Mouse (Mus musculus) liver, postnatal 0 days (tissue): ENCODE measurements around the gene Hdhd3. TPM values are rescaled to one million over a fixed set of nuclear protein-coding genes. Genes with fewer than 3 reads are reported as not detected.

Experiments used
- ATAC-seq: fragments of 200-750 bp; cut with Nextera tagmentation; 2 replicates; pipeline ENCODE4 v1.8.0; 2017; ENCODE audit warnings: mild to moderate bottlenecking, moderate library complexity
- DNase-seq: peaks from one replicate; pipeline ENCODE4 v3.0.0-alpha.2; 2016
- H3K27ac ChIP-seq: fragments of 300-500 bp; sonication (generic); 2 replicates; pipeline ENCODE4 v1.5.1; 2014; ENCODE audit warnings: antibody characterized with exemption, moderate library complexity, mild to moderate bottlenecking, low read depth
- H3K27me3 ChIP-seq: fragments of 300-500 bp; sonication (generic); 2 replicates; pipeline ENCODE4 v1.6.1; 2014; ENCODE audit warnings: low read length, control low read depth, mixed read lengths; ENCODE audit not compliant: insufficient read depth
- H3K36me3 ChIP-seq: fragments of 300-500 bp; sonication (generic); replicated peaks from 2 replicates; pipeline ENCODE4 v1.6.1; 2014; ENCODE audit warnings: mild to moderate bottlenecking, control low read depth, low read length, moderate library complexity, mixed read lengths; ENCODE audit not compliant: insufficient read depth
- H3K4me1 ChIP-seq: fragments of 300-500 bp; sonication (generic); 2 replicates; pipeline ENCODE4 v1.6.1; 2014; ENCODE audit warnings: antibody characterized with exemption, mild to moderate bottlenecking, control low read depth; ENCODE audit not compliant: insufficient read depth
- H3K4me2 ChIP-seq: fragments of 300-500 bp; sonication (generic); 2 replicates; pipeline ENCODE4 v1.6.1; 2014; ENCODE audit warnings: low read depth, mild to moderate bottlenecking, low read length, moderate library complexity, mixed read lengths
- H3K4me3 ChIP-seq: fragments of 300-500 bp; sonication (generic); 2 replicates; pipeline ENCODE4 v1.5.1; 2014; ENCODE audit warnings: low read depth, low read length
- H3K9ac ChIP-seq: fragments of 300-500 bp; sonication (generic); replicated peaks from 2 replicates; pipeline ENCODE4 v1.6.1; 2014; ENCODE audit warnings: mild to moderate bottlenecking, moderate library complexity
- H3K9me3 ChIP-seq: fragments of 300-500 bp; sonication (generic); 2 replicates; pipeline ENCODE4 v1.6.1; 2016; ENCODE audit warnings: mild to moderate bottlenecking, control low read depth, low read length, mixed read lengths
- CTCF ChIP-seq: sonication (generic); IDR thresholded peaks from 2 replicates; pipeline ENCODE4 v1.5.1; 2016; ENCODE audit warnings: antibody characterized with exemption, low read depth
- EP300 ChIP-seq: IDR thresholded peaks from 2 replicates; pipeline ENCODE4 v1.6.1; 2016; ENCODE audit warnings: antibody characterized with exemption, low read depth, mild to moderate bottlenecking
- WGBS: fragments of 180-500 bp; shearing (Covaris S2); extraction: QIAGEN DNeasy Blood & Tissue Kit; methylation state at CpG from one replicate; pipeline ENCODE4 v1.1.7; 2014; ENCODE audit not compliant: insufficient replicate concordance; 5-methylcytosine and 5-hydroxymethylcytosine counted together
- polyA plus RNA-seq: library from polyadenylated mRNA; unstranded; fragments of >200 nt; fragmentation: Nextera tagmentation; extraction: Ambion mirVana; gene quantifications from 2 replicates; pipeline ENCODE4 v1.2.1, GENCODE M21; 2015

Hdhd3 gene
- polyA plus RNA-seq = 19.7 and 20.3 TPM in 2 replicates

DNA sequence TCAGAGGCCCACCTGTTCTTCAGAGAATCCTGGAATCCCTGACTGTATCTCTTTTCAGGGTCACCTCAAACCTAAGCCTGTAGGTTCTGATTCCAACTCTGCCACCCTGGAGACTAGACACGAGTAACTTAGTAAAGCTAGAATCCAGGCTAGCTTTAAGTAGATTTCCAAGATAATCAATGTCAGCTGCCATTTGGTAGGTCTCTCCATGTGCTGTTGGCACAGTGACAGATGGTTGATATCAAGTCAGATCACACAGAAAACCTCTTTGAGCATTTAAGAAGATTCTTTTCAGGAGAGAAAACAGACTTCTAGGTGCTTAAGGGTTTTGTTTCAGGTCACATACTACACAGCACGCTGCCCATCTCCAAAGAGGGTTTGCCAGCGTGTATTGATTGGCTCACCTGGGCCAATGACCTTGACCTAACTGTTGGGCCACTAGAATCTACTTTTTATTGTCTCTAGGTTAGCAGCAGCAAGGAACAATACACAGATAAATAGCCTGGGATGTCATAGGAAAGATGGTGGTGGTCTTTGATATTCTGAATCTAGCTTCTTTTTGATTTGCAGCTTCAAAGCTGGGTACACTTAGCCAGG, at the start of gene Hdhd3:
Gene Hdhd3 (minus strand): TSS at position 94 of the 597 bp plus-strand sequence.
- H3K4me2 ChIP-seq = peak within 1 kb of the TSS; percentile 95
- peak within 1 kb of the TSS; percentile 84 for H3K4me3 ChIP-seq
- no peaks in the 10 kb centered on the region for H3K9me3 ChIP-seq
- no peaks in the 10 kb centered on the region for H3K27me3 ChIP-seq
- H3K36me3 ChIP-seq = peaks cover 20% of the 10 kb centered on the region
- DNase-seq (peak; percentile 51), ATAC-seq (no peak)
- peaks cover 24% of the 10 kb centered on the region for H3K4me1 ChIP-seq
- TF ChIP-seq CTCF (no peak), EP300 (no peak)
- 60% methylated on average over 3 of the region's 3 CpGs for WGBS
- peak within 1 kb of the TSS; percentile 79 for H3K9ac ChIP-seq
- H3K27ac ChIP-seq = peak within 1 kb of the TSS; percentile 76

DNA sequence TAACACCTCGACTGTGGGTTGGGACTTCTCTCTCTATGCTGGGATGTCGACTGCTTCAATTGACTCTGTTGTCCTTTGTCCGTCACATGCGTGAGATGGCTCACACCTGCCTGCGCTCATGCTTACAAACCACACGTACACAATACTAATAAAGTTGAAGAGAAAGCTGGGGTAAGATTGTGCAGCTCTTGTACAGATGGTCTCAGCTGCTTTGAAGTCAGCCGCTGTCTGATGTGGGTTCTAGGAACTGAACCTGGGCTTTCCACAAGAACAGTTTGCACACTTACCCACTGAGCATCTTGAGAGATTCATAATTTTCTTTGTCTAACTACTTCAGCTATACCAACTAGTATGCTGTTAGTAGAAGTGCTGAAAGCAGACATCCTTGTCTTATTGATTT, 48.7 kb upstream of the Hdhd3 start:
- H3K27ac ChIP-seq = no peak overlapping the region
- no peak for DNase-seq
- H3K4me1 ChIP-seq = no peaks in the 10 kb centered on the region
- H3K36me3 ChIP-seq = no peaks in the 10 kb centered on the region
- H3K9ac ChIP-seq = no peak overlapping the region
- no peak overlapping the region for H3K4me3 ChIP-seq
- H3K4me2 ChIP-seq = no peak overlapping the region
- no peaks in the 10 kb centered on the region for H3K9me3 ChIP-seq
- H3K27me3 ChIP-seq = 0 out of 2 replicates have a peak, but pooled peaks cover 4% of the 10 kb centered on the region
- no peak for TF ChIP-seq EP300
- no peak for TF ChIP-seq CTCF
- ATAC-seq = no peak
- WGBS = 73% methylated on average over 7 of the region's 7 CpGs

DNA sequence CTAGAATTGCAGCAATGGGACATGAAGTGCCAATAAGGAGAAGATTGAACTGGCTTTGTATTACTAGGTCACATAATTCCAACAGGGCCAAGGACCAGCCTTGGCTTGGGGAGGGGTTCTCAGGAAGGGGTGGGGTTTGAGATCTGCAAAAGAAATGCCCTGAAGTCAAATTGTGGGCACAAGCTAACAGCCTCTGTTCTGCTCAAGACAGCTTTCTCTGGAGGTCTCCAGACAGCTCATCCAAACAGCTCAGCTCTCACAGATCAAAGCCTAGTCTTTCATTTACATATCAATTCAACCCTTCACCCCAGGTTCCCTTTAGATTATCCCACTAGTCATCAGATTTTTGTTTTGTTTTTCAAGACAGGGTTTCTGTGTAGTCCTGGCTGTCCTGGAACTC, 41.5 kb upstream of the Hdhd3 start:
- TF ChIP-seq EP300 = no peak
- TF ChIP-seq CTCF = no peak
- no peak for DNase-seq
- H3K36me3 ChIP-seq = no peaks in the 10 kb centered on the region
- no peak overlapping the region for H3K4me3 ChIP-seq
- no peaks in the 10 kb centered on the region for H3K27me3 ChIP-seq
- no peak overlapping the region for H3K27ac ChIP-seq
- no peak overlapping the region for H3K9ac ChIP-seq
- ATAC-seq = no peak
- H3K4me1 ChIP-seq = no peaks in the 10 kb centered on the region
- no peak overlapping the region for H3K4me2 ChIP-seq
- no peaks in the 10 kb centered on the region for H3K9me3 ChIP-seq

DNA sequence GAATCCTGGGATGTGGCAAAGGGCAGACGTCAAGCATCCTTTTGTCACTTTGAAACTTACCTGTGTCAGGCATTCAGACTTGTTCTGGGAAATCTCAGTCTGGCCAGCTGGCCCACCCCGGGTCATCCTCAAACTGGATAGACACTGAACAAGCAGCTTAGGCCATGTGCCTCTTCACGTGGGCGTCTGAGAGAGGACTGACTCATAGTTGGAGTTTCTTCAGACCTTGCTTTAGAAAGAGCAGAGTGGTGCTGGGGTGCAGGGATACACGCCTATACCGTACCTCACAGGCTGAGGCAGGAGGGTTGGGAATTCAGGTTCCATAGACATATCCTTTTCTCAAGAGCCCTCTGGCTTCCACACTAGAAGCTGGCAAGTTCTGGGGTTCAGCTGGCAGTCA, 40.5 kb upstream of the Hdhd3 start:
- no peak for TF ChIP-seq CTCF
- TF ChIP-seq EP300 = no peak
- H3K4me2 ChIP-seq = no peak overlapping the region
- no peaks in the 10 kb centered on the region for H3K4me1 ChIP-seq
- H3K9me3 ChIP-seq = no peaks in the 10 kb centered on the region
- no peak for ATAC-seq
- no peaks in the 10 kb centered on the region for H3K36me3 ChIP-seq
- no peak overlapping the region for H3K27ac ChIP-seq
- H3K4me3 ChIP-seq = no peak overlapping the region
- no peaks in the 10 kb centered on the region for H3K27me3 ChIP-seq
- 83% methylated on average over 6 of the region's 6 CpGs for WGBS
- H3K9ac ChIP-seq = no peak overlapping the region
- no peak for DNase-seq

DNA sequence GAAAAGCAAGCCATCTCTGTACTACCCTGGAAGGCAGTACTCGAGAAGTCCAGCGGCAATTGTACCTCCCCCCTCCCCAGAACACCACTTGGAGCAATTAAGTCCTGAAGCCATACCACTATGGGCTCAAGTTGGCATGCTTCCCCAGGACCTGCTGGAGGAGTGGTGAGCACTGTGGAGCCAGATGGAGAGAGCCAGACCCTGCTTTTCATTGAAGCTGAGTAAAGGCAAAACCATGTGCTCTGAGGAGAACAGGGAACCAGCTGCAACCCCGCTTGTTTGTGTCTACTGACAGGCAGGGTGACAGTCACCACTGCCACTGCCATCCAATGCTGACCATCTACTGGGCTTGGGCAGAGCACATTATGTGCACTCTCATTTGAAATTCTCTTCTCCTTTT, 38.5 kb upstream of the Hdhd3 start:
- no peak overlapping the region for H3K4me3 ChIP-seq
- no peaks in the 10 kb centered on the region for H3K9me3 ChIP-seq
- no peaks in the 10 kb centered on the region for H3K27me3 ChIP-seq
- no peak for TF ChIP-seq CTCF
- no peak for TF ChIP-seq EP300
- no peak for ATAC-seq
- no peak for DNase-seq
- H3K36me3 ChIP-seq = no peaks in the 10 kb centered on the region
- no peaks in the 10 kb centered on the region for H3K4me1 ChIP-seq
- H3K27ac ChIP-seq = no peak overlapping the region
- 80% methylated on average over 3 of the region's 3 CpGs for WGBS
- H3K4me2 ChIP-seq = no peak overlapping the region
- no peak overlapping the region for H3K9ac ChIP-seq

DNA sequence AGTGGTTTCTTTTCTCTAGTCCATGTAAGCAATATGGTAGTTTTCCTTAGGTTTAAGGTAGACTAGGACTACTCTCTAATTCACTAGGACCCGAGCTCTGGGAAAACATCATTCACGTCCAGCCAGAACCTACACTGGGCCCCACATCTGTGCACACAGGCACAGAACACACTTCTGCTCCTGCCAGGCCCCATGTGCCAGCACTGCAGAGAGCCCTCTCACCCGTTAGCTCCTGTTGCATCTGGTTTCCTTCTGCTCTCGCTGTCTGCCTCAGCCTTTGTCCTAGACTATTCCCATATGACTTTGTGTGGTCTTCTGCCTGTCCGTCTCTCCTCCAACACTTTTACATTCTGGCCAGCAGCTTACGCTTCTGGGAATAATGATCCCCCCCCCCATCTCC, 30.5 kb upstream of the Hdhd3 start:
- no peaks in the 10 kb centered on the region for H3K9me3 ChIP-seq
- H3K4me1 ChIP-seq = no peaks in the 10 kb centered on the region
- no peak overlapping the region for H3K4me3 ChIP-seq
- DNase-seq = no peak
- no peak overlapping the region for H3K4me2 ChIP-seq
- no peak overlapping the region for H3K27ac ChIP-seq
- no peak for ATAC-seq
- H3K9ac ChIP-seq = no peak overlapping the region
- no peaks in the 10 kb centered on the region for H3K27me3 ChIP-seq
- TF ChIP-seq EP300 (no peak), CTCF (no peak)
- WGBS = 79% methylated on average over 6 of the region's 6 CpGs
- no peaks in the 10 kb centered on the region for H3K36me3 ChIP-seq

DNA sequence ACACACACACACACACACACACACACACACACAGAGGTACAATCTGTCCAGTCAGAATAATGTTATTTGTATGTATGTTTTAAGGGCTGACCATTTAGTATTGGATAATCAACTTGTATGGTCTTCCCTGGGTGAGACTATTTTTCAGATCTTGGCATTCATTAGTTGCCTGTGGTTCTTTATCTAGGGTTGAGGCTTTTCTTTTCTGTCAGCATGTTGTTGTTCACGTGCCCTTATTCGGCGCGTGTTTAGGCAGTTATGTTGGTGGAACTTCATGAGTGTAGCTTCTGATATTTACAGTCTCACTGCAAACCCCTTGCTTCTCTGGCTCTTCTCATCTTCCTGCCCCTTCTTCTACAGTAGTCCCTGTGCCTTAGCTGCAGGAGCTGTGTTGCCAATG, 24.4 kb upstream of the Hdhd3 start:
- no peak overlapping the region for H3K27ac ChIP-seq
- H3K4me1 ChIP-seq = peaks cover 8% of the 10 kb centered on the region; the same call in 1 of the 2 replicates
- no peak overlapping the region for H3K9ac ChIP-seq
- no peaks in the 10 kb centered on the region for H3K9me3 ChIP-seq
- H3K36me3 ChIP-seq = 0 out of 2 replicates have a peak, but pooled peaks cover 2% of the 10 kb centered on the region
- DNase-seq = no peak
- H3K4me3 ChIP-seq = no peak overlapping the region
- TF ChIP-seq CTCF (no peak), EP300 (no peak)
- no peak overlapping the region for H3K4me2 ChIP-seq
- H3K27me3 ChIP-seq = no peaks in the 10 kb centered on the region
- WGBS = 47% methylated on average over 4 of the region's 4 CpGs
- no peak for ATAC-seq
